Mouse (Mus musculus) telencephalon, adult 2 months (tissue): Measurements from ENCODE around the gene Itch.
"Not testable (repeated sequence)": the region's sequence is repeated elsewhere in the genome, so short reads cannot be mapped to it uniquely, and the experiment has no call there.

Source experiments
- DNase-seq: peaks from one replicate; pipeline ENCODE4 v3.0.0-alpha.2; 2011; ENCODE audit warnings: low read depth, low spot score

The Itch gene

GRCm38 (mm10) chr2:155133011-155133976 is at the start of gene Itch:
TSS of gene Itch (plus strand) at chr2:155133509.
- peak; percentile 88 for DNase-seq

DNA sequence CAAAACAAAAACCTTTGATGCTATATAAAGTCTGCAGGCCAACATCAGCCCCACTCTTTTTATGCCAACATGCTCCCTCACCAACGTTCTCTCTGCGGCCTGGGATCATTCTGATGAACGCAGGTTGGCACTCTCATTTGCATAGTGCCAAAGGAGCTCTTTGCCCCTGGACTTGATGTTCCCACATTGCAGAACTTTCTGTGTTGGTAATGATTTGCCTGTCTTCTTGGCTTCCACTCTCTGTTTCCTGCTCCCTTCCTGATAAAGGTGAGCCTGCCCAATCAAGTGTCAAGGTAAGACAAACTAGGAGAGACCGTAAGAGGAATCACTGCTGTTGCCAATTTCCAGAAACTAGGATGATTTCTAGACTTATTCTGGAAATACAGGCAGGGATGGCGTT is 48.8 kb upstream of the Itch start:
- no peak for DNase-seq

GRCm38 (mm10) chr2:155086328-155086727 is 47.0 kb upstream of the Itch start:
- no peak for DNase-seq

- DNase-seq = no peak
These were observed 45.0 kb upstream of the Itch start for GRCm38 (mm10) chr2:155088264-155088663.

DNA sequence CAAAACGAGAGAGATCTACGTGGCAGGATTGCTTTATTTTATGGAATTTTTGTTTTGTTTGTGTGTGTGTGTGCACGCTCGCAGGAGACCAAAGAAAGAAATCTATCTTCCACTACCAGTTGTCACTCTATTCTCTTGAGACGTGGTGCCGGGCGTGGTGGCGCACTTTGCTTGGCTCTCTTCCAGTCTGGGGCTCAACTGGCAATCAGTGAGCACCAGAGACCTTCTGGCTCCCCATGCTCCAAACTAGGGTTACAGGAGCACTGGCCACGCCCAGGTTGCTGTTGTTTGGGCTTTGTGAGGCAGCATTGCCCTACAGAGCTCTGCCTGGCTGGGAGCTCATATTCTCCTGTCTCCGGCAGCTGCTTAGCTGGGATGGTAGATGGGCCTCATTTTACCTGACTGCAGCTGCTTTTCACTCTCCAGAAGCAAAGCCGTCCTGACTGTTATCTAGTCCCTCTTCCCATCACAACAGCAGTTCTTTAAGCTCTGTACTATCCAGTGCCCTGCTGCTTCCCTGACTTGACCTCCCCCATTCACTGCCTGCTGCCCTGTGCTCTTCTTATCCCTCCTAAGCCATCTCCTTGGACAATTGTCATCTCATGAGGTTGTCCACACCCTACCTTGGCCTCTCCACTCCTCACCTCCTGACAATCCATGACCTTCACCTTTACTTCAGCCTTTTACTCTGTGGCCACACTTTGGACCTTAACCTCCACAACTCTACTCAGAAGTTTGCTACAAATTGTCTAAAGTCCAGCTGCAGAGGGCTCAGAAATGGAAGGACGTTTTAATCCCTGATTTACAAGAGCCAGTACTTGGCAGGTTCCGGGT is 42.2 kb upstream of the Itch start:
- DNase-seq = no peak

GRCm38 (mm10) chr2:155091743-155092075 is 41.6 kb upstream of the Itch start:
- DNase-seq = no peak

- DNase-seq = no peak
These were observed 39.9 kb upstream of the Itch start for GRCm38 (mm10) chr2:155093418-155093817.

GRCm38 (mm10) chr2:155098720-155099380 is 34.5 kb upstream of the Itch start:
- no peak for DNase-seq

- peak; percentile 68 for DNase-seq
These were observed 33.9 kb upstream of the Itch start for GRCm38 (mm10) chr2:155099421-155099820.

GRCm38 (mm10) chr2:155099994-155100795 is 33.1 kb upstream of the Itch start:
- no peak for DNase-seq

- DNase-seq = no peak
These were observed 32.5 kb upstream of the Itch start for GRCm38 (mm10) chr2:155100796-155101259.

DNA sequence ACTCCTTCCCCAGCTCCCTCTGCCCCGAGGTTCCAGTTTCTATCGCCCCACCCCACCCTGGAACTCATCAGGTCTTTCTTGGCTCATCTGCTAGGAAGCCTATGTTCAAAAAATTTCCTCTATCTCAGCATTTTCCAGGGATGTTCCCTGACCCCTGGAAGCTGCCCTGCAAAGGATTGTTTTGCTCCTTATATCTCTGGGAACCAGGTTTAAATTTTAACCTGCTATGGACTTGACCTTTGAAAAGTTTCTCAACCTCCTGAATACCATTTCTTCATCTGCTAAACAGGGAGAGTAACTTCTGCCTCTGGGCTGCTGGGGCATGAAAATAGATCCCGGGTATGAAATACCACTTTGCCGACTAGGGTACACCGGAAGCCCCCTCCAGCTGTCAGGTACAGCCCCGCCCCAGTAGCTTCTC is 31.5 kb upstream of the Itch start:
- DNase-seq = no peak

DNA sequence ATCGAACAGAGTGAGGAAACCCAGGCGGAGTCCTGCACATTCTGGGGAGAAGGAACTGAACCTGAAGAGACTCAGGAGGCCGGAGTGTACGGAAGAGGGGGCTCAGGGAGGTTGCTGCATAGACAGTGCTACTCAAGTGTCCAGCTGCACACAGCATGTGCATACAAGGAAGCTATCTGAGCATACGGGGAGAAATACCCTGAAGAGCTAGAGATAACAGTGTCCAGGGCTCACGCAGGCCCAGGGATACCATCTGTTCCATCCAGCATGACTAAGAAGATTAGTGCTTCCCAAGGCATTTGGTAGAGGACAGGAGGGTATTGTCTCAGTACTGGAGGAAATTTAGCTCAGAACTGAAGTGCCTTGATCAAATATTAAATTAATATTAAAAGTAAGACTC is 29.7 kb upstream of the Itch start:
- DNase-seq = no peak

DNA sequence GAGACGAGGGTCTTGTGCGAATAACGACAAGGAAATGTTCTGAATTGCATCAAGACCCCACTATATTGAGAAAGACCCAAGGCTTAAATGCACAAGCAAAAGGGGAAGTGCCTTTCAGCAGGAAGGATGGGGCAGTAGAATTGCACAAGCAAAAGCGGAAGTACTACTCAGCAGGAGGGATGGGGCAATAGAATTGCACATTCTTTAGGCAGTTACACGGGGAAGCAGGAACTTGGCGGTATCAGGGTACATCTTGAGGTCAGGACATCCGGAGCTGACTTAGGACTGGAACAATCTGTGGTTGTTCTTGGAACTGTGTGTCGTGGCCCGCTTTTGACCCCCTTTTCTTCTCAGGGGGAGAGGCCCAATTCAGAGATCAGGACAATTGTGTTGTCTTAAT is 26.0 kb upstream of the Itch start:
- not testable (repeated sequence) for DNase-seq

GRCm38 (mm10) chr2:155115216-155115830 is 18.0 kb upstream of the Itch start:
- DNase-seq = no peak

- no peak for DNase-seq
These were observed 910 bp downstream of the Itch start for GRCm38 (mm10) chr2:155133977-155134860.

- DNase-seq = no peak
These were observed 1.8 kb downstream of the Itch start for GRCm38 (mm10) chr2:155135092-155135491.

DNA sequence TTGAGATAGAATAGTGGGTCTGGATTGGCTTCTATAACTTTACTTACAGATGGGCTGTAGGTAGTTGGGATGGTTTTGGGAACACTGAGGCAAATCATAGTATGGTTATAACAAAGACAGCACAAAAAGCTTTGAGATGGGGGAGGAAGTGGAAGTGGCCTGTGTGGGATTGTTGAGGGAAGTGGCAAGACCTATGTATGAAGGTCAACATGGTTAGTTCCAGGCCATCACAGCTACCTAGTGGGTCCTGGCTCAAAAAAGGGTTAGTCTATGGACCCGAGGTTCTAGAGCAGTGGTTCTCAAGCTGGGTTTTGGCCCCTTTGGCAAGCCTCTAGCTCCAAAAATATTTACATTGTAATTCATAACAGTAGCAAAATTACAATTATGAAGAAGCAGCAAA is 2.2 kb downstream of the Itch start:
- DNase-seq = no peak

- DNase-seq = no peak
These were observed 7.7 kb downstream of the Itch start for GRCm38 (mm10) chr2:155140986-155141385.
